Mouse (Mus musculus) ovary, postnatal 14 days (tissue): Measurements from ENCODE around the gene Dhdh.
A peak's percentile ranks its signal among the peaks of the same experiment; 100 is the strongest.

ENCODE experiments used
- DNase-seq: peaks from one replicate; pipeline ENCODE4 v3.0.0; 2022; ENCODE audit warnings: low spot score

Gene Dhdh

GRCm38 (mm10) chr7:45451344-45451982 is 37.1 kb downstream of the Dhdh start:
- DNase-seq = peak; percentile 80

- no peak for DNase-seq
Measured at GRCm38 (mm10) chr7:45449974-45450373, 38.6 kb downstream of the Dhdh start.

GRCm38 (mm10) chr7:45447325-45447990 is 41.1 kb downstream of the Dhdh start:
- no peak for DNase-seq

GRCm38 (mm10) chr7:45446589-45446988 is 42.0 kb downstream of the Dhdh start:
- DNase-seq = no peak

GRCm38 (mm10) chr7:45443526-45444420 is 44.8 kb downstream of the Dhdh start:
- no peak for DNase-seq

- DNase-seq = no peak
Measured at GRCm38 (mm10) chr7:45437521-45438276, 50.9 kb downstream of the Dhdh start, which contains the start of gene Ruvbl2. TSS of gene Ruvbl2 (minus strand) at chr7:45438096.

GRCm38 (mm10) chr7:45437046-45437445 is 51.6 kb downstream of the Dhdh start:
- DNase-seq = no peak

GRCm38 (mm10) chr7:45436444-45436843 is 52.2 kb downstream of the Dhdh start:
- DNase-seq = no peak

GRCm38 (mm10) chr7:45435038-45435437 is 53.6 kb downstream of the Dhdh start:
- DNase-seq = no peak

- peak; percentile 100 for DNase-seq
Measured at GRCm38 (mm10) chr7:45434203-45435015, 54.2 kb downstream of the Dhdh start, which contains the start of gene Gys1. TSS of gene Gys1 (plus strand) at chr7:45434844.

GRCm38 (mm10) chr7:45433835-45434202 is 54.8 kb downstream of the Dhdh start:
- DNase-seq = no peak

GRCm38 (mm10) chr7:45426556-45426955 is 62.0 kb downstream of the Dhdh start:
- no peak for DNase-seq

- DNase-seq = no peak
Measured at GRCm38 (mm10) chr7:45421194-45421593, 67.4 kb downstream of the Dhdh start.
